Mouse (Mus musculus) monocyte, adult 5-6 weeks (primary cell): Measurements from ENCODE around the gene Gnl2. TPM values are rescaled to one million over a fixed set of nuclear protein-coding genes. Genes with fewer than 3 reads are reported as not detected.

ENCODE experiments used
- ATAC-seq: fragments of 153-309, 156-312 bp; replicated peaks from 2 replicates; pipeline ENCODE4 v1.8.0; 2017; ENCODE audit warnings: mild to moderate bottlenecking; ENCODE audit not compliant: low TSS enrichment, insufficient number of reproducible peaks, severe bottlenecking, poor library complexity, low FRiP score
- total RNA-seq: library from RNA; stranded (forward); fragments of 200-1000, 200-491, 200-594 nt; gene quantifications from 3 replicates; pipeline ENCODE4 v1.2.3, GENCODE M21; 2017

The Gnl2 gene
- total RNA-seq, 1 experiment from 2014 or later, result 115 TPM

- peak; percentile 97 for ATAC-seq
These were observed 50.3 kb downstream of the Gnl2 start, which contains the start of gene Snip1 for GRCm38 (mm10) chr4:125066490-125067370. Snip1 (plus strand) TSS chr4:125066672.

- no peak for ATAC-seq
These were observed 61.3 kb downstream of the Gnl2 start for GRCm38 (mm10) chr4:125077700-125078099.

GRCm38 (mm10) chr4:125078698-125079097, 62.3 kb downstream of the Gnl2 start:
- ATAC-seq, result no peak

- ATAC-seq, result peak; percentile 56
These were observed 68.3 kb downstream of the Gnl2 start, which contains the start of gene Meaf6 for GRCm38 (mm10) chr4:125084403-125085345. Meaf6 (plus strand) TSS chr4:125085134.

- peak; percentile 48 for ATAC-seq
These were observed 69.0 kb downstream of the Gnl2 start for GRCm38 (mm10) chr4:125085346-125085841.

- ATAC-seq, result no peak
These were observed 76.6 kb downstream of the Gnl2 start for GRCm38 (mm10) chr4:125093031-125093430.

GRCm38 (mm10) chr4:125096066-125096465, 79.7 kb downstream of the Gnl2 start:
- no peak for ATAC-seq

GRCm38 (mm10) chr4:125097412-125097811, 81.0 kb downstream of the Gnl2 start:
- ATAC-seq, result no peak

- peak; percentile 73 for ATAC-seq
These were observed 83.1 kb downstream of the Gnl2 start for GRCm38 (mm10) chr4:125099458-125099857.

GRCm38 (mm10) chr4:125101334-125101733, 84.9 kb downstream of the Gnl2 start:
- ATAC-seq, result no peak

Other genes with a start within 250 kb of the Gnl2 start
- 33.8 to 50.2 TPM (median 34.0 TPM) in 3 replicates for gene Mtf1, start 214.5 kb upstream of the Gnl2 start, total RNA-seq
- 28.9 to 39.6 TPM (median 38.2 TPM) in 3 replicates for gene Yrdc, start 165.9 kb upstream of the Gnl2 start, total RNA-seq
- gene 1110065P20Rik, start 165.4 kb upstream of the Gnl2 start, total RNA-seq, result 5.5 to 6.7 TPM (median 6.5 TPM) in 3 replicates
- 0.53 to 0.76 TPM in 2 of 3 replicates, not detected in the other for gene Maneal, start 154.4 kb upstream of the Gnl2 start, total RNA-seq
- not detected in 3 replicates for gene Epha10, start 135.7 kb upstream of the Gnl2 start, total RNA-seq
- 13.3 to 21.1 TPM (median 17.5 TPM) in 3 replicates for gene 9930104L06Rik, start 79.5 kb upstream of the Gnl2 start, total RNA-seq
- 1.3 to 2.7 TPM (median 2.0 TPM) in 3 replicates for gene Cdca8, start 77.3 kb upstream of the Gnl2 start, total RNA-seq
- gene Rspo1, start 30.2 kb upstream of the Gnl2 start, total RNA-seq, result not detected in 3 replicates
- gene Dnali1, start 49.1 kb downstream of the Gnl2 start, total RNA-seq, result 0.43 TPM in 1 of 3 replicates, not detected in the others
- 26.6 to 40.5 TPM (median 35.0 TPM) in 3 replicates for gene Snip1, start 50.1 kb downstream of the Gnl2 start, total RNA-seq
- 17.3 to 37.0 TPM (median 34.6 TPM) in 3 replicates for gene Meaf6, start 68.5 kb downstream of the Gnl2 start, total RNA-seq
- gene Zc3h12a, start 111.3 kb downstream of the Gnl2 start, total RNA-seq, result 21.4 to 36.0 TPM (median 24.0 TPM) in 3 replicates